Mouse (Mus musculus) regulatory T cell (primary cell): ENCODE results near the gene Camta1.

Experiments
- in situ Hi-C: fragments of 300-600 bp; cut with MboI, MseI; formaldehyde crosslinking; loops from one replicate; pipeline ENCODE4 v1.15.1; 2025; ENCODE audit warnings: high pct_unique_total_duplicates

The Camta1 gene

GRCm38 (mm10) chr4:151538446-151539166, 323.1 kb downstream of the Camta1 start:
- in situ Hi-C loops = no loop called here

- in situ Hi-C loops = no loop called here
Observed at GRCm38 (mm10) chr4:151535916-151536450, 325.7 kb downstream of the Camta1 start.

- in situ Hi-C loops = no loop called here
Observed at GRCm38 (mm10) chr4:151533451-151533850, 328.2 kb downstream of the Camta1 start.

- in situ Hi-C loops = no loop called here
Observed at GRCm38 (mm10) chr4:151528436-151528835, 333.2 kb downstream of the Camta1 start.

- in situ Hi-C loops = no loop called here
Observed at GRCm38 (mm10) chr4:151527763-151528162, 333.9 kb downstream of the Camta1 start.

- in situ Hi-C loops = no loop called here
Observed at GRCm38 (mm10) chr4:151520103-151520502, 341.6 kb downstream of the Camta1 start.

GRCm38 (mm10) chr4:151519011-151519410, 342.7 kb downstream of the Camta1 start:
- in situ Hi-C loops = no loop called here

GRCm38 (mm10) chr4:151516998-151517799, 344.5 kb downstream of the Camta1 start:
- in situ Hi-C loops = no loop called here

- in situ Hi-C loops = no loop called here
Observed at GRCm38 (mm10) chr4:151515316-151515715, 346.4 kb downstream of the Camta1 start.

GRCm38 (mm10) chr4:151511092-151511491, 350.6 kb downstream of the Camta1 start:
- in situ Hi-C loops = no loop called here

- in situ Hi-C loops = no loop called here
Observed at GRCm38 (mm10) chr4:151510417-151510816, 351.3 kb downstream of the Camta1 start.

GRCm38 (mm10) chr4:151506701-151507100, 355.0 kb downstream of the Camta1 start:
- in situ Hi-C loops = no loop called here

- in situ Hi-C loops = no loop called here
Observed at GRCm38 (mm10) chr4:151498481-151499276, 363.0 kb downstream of the Camta1 start.

GRCm38 (mm10) chr4:151496581-151496980, 365.1 kb downstream of the Camta1 start:
- in situ Hi-C loops = no loop called here

- in situ Hi-C loops = no loop called here
Observed at GRCm38 (mm10) chr4:151495276-151495882, 366.3 kb downstream of the Camta1 start.

- in situ Hi-C loops = no loop called here
Observed at GRCm38 (mm10) chr4:151492786-151493185, 368.9 kb downstream of the Camta1 start.

GRCm38 (mm10) chr4:151483977-151484313, 377.7 kb downstream of the Camta1 start:
- in situ Hi-C loops = no loop called here

- in situ Hi-C loops = no loop called here
Observed at GRCm38 (mm10) chr4:151483299-151483976, 378.2 kb downstream of the Camta1 start.

- in situ Hi-C loops = no loop called here
Observed at GRCm38 (mm10) chr4:151480928-151481327, 380.7 kb downstream of the Camta1 start.

GRCm38 (mm10) chr4:151477950-151478349, 383.7 kb downstream of the Camta1 start:
- in situ Hi-C loops = no loop called here

GRCm38 (mm10) chr4:151474895-151475470, 386.7 kb downstream of the Camta1 start:
- in situ Hi-C loops = no loop called here
